Mouse (Mus musculus): Measurements from ENCODE around the gene Ift88.

- TF ChIP-seq EP300 (IDR thresholded peaks at IDR 0.05; ENCODE audit: low read depth): no peak
- no peak for TF ChIP-seq CTCF (IDR thresholded peaks at IDR 0.05; ENCODE audit: low read depth)
These were observed 70.0 kb downstream of the Ift88 start for GRCm38 (mm10) chr14:57493840-57494239.
